Mouse (Mus musculus) heart, adult 9 months (tissue): ENCODE measurements around the gene Gak.

Source experiments
- DNase-seq, 2 experiments: peaks; one replicate each; pipeline ENCODE4 v3.0.0; 2022; ENCODE audit warnings: low spot score in 2 of 2

Gak gene

DNA sequence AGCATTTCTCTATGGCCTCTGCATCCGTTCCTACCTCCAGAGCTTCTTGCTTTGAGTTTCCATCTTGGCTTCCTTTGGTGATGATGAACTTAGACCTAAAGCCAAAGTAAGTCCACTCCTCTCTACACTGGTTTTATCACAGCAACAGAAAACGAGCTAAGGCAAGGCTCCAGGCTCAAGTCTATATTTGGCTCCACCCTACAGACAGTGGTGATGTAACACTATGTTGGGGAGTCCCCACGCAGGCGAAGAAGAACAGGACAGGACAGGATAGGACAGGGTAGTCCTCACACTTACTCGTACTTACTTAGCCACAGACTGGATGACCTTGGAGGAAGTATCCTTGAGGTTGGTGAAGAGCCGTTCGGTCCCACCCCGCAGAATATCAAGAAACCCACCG is 27.0 kb downstream of the Gak start:
- DNase-seq, result no peak

- DNase-seq, result no peak
Measured at GRCm38 (mm10) chr5:108599923-108600322, 29.6 kb downstream of the Gak start.

GRCm38 (mm10) chr5:108581361-108581891 is 48.1 kb downstream of the Gak start:
- no peak for DNase-seq

- no peak for DNase-seq
Measured at GRCm38 (mm10) chr5:108573054-108573453, 56.5 kb downstream of the Gak start.

DNA sequence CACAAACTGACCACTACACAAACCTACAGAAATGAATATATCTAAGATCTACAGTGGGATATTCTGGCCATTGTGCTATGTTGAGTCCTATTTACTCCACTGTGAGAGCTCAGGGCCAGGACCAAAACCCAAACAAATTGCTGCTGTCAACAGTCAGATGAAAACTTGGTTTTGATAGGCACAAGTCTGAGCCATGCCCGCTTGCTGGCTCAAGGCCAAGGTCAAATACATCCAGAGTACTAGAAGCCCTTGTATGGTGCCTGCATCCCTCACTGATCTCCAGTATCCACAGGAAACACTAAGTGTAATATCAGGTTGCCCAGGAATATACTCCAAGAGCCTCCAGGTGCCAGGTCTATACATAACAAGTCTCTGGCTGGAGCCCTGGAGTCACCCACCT is 58.6 kb downstream of the Gak start:
- no peak for DNase-seq

DNA sequence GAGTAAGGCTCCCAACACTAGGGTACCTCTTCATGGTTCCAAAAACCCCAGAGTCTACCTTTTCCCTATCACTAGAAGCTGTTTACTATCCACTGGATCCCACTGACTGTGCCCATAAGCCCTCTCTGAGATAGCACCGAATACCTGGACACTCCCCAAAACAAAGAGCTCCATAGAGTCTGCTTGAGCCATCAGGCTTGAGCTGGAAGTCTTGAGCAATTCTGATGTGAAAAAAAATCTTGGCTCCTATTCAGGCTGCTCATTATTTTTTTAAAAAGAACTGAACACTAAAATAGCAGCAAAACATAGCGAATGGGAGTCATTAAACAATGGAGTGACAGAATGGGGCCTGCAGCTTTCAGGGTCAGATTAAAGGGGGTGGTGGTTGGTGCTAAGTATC is 62.5 kb downstream of the Gak start:
- no peak for DNase-seq

DNA sequence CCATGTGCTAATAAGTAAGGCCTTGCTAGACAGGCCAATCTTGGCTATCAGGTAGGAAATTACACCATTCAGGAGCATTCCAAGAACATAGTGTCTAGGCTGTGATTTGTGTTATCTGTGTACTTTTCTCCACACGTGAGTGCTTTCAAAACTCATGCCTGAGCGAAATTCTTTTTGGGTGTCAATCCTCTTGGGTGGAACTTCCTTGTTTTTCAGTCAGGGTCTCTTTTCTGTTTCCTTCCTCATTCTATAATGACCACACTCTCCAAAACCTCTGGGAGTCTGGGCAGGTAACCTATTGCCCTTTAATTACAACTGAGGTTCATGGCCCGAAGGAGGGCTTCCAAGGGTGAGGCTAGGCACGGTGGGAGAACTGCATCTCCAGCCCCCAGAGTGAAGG is 63.0 kb downstream of the Gak start:
- no peak for DNase-seq

- no peak for DNase-seq
Measured at GRCm38 (mm10) chr5:108565381-108565780, 64.2 kb downstream of the Gak start.

DNA sequence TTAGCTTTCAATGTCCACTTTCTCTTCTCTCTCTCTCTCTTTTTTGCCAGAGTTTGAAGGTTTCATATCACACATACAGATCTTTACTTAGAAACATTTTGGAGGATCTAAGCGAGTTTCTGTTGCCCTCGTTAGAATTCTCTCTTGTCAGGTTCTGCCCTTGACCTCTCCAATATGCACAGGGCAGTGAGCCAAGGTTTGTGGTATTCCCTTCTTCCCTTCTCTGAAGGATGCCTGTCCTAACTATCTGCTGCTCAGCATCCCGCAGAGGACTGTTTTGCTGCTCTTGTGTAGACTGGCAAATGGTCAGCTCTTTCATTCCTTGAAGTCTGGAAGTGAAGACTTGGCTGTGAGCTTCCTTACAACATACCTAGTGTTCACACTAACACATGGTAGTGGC is 65.2 kb downstream of the Gak start:
- no peak for DNase-seq

DNA sequence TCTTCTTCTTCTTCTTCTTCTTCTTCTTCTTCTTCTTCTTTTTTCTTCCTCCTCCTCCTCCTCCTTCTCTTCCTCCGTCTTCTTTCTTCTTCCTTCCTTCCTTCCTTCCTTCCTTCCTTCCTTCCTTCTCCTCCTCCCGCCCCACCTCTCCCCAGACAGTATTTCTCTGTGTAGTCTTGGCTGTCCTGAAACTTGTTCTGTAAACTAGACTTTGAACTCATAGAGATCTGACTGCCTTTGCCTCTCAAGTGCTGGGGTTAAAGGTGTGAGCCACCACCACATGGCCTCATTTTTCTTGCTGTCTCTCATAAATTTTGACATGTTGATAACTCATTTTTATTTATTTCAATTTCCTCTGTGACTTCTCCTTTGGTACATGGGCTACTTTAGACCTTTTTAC is 67.1 kb downstream of the Gak start:
- DNase-seq, result no peak

DNA sequence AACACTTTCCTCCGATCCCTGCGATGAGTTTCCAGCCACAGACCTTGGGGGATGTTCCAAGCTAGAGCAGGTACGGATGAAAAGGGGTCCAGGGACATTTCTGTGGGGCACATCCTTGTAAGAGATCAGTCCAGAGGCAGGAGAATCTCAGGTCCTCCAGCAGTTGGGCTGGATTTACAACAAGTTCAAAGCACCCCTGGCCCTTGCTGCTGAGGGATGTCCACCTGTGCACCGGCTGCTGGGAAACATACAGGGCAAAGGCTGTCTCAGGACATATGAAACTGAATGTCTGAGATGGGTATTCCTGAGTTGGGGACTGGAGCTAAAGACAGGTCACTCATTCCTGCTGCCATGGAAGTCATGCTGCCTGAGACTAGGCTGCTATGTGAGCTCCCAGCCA is 72.6 kb downstream of the Gak start:
- no peak for DNase-seq

- DNase-seq, result no peak
Measured at GRCm38 (mm10) chr5:108554041-108554440, 75.5 kb downstream of the Gak start.

DNA sequence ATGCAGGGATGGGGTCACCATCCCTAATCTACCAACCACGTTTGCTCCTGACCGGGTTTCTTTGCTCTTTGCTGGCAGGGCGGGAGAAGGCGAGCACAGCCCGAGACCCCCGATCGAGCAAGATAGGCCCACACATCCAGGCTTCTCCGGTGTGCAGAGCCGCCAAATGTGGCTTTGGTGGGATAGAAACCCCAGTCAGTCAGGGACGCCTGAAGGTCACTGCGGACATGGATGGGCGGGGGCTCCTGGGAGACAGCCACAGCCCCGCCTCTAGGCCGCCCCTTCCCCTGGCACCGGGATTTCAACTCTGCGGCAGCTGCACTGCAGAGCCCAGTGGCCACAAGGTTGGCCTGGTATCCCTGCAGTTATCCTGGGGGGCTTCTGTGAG is 79.4 kb downstream of the Gak start:
- DNase-seq, result no peak

DNA sequence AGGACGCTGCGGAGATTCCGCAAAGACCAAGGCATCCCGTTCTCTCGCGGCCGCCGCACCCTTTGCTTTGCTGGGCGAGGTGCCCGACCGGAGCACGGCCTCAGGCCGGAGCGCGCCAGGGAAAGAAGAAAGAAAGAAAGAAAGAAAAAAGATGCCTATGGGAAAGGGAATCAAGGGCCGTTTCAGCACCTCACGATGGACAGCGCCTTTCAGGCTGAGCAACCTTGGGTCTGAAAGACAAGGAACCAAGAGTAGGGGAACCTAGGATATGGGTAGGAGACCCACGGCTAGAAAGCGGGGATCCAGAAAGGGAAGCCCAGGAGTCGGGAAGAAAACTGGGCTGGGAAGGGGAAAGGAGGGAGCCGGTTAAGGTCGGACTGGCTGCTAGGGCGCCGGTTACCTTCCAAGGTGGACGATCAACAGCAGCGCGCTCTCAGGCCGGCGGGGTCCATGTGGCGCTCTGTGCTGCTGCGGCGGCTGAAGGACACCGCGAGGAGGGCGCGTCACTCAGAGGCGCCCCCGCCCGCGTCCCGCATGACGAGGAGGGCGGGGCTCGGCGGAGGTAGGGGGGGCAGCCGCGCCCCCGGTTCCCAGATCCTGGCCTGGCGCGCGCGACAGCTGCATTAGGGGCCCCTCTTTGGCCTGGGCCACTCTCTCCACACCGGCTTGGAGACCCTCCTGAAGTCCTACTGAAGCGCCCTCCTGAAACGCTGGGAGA is 79.9 kb downstream of the Gak start, which contains the start of gene Cplx1:
TSS of gene Cplx1 (minus strand) at position 536 of the 718 bp plus-strand sequence.
- no peak for DNase-seq

DNA sequence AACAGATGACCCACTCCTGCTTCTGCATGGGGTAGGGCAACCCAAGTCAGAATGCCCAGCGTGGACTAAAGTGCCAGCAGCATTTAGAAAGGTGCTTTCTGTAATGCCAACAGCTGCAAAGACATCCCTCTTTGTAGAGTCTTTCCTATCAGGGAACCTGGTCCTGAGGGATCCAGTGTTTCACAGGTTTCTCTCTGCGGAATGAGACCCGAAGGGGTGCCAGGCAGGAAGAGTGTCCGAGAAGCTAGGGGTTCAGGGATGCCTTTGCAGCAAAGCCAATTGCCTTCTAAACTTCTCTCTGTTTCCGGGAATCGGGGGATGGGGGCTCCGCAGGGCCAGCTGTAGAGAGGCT is 80.4 kb downstream of the Gak start:
- DNase-seq, result no peak

DNA sequence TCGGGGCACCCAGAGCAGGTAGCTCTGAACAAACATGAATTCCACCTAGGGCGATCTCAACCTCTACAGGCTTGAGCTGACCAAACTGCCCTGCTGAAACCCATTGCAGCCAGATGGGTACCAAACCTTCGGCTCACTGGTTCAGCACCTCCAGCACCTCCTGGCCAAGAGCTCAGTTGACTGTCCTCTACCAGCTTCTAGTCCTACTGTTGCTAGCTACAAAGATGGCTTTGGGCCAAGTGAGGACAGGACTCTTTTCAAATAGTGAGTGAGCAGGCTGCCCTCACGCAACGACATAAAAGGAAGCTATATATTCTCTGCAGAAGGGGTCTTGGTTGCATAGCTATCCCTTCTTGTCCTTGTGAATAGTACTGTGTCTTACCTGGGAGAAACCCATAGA is 81.9 kb downstream of the Gak start:
- no peak for DNase-seq

DNA sequence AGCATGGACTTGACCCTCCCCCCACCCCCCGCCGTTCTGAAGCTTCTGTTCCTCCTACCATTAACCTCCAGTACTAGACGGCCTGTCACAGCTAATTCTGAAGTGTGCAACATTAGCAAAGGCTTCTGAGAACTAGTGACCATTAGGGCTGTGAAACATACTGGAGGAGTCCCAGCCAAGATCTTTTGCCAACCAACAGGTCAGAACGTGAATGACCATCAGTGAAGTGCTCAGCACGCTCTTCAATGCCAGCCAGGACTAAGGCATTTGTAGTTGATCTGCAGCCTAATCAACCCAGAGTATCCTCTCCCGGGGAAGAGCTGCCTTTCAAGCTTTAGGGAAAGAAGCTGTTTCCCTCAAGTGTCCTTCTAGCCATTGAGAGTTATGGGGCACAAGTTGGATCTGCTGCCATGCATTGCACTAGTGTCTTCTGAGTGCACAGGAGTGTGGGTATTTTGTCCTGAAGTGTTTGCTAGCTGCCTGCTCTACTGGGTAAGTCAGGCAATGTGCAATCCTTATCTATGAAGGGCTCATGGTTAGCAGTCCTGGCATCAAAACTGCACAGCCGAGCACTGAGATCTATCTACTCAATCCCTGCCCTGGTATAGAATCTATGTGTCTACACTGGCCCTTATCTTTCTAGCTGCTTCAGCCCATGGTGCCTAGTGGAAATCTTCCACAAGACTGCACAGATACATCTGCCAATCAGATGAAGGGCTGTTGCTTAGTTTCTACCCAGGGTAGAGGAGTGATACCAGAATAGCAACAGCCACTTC is 85.9 kb downstream of the Gak start:
- no peak for DNase-seq

DNA sequence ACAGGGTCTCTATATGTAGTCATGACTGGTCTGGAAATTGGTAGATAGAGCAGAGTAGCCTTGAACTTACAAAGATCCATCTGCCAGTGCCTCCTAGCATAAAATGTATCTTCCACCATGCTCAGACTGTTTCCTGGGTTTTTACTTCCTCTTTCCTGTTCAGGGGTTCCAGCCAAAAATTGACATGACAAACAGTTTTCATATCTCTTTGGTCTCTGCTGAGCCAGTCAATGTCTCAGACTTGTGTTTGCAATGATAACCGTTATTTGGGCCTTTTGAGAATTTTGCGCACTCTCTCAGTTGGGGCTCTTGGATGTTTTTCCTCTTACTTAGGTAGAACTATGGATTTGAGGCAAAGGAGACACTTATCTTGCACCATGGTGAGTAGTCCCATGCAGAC is 95.4 kb downstream of the Gak start:
- DNase-seq, result no peak

DNA sequence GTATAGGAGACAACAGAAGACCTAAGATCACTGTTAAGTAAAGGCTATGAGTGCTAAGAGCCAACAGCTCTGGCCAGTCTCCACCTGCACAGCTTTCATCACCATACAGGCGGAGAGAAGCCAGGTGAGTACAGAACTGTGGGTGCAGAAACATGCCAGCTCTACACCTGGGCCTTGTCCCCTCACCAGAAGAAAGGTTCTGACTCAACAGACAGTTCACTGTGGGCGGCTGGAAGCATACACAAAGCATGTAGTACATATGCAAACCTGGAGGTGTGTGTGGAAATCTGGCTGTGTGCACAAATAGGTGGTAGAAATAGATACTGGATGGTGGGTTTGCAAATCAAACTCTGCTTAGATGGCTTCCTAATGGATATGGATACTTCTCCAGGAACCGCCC is 107.0 kb downstream of the Gak start:
- no peak for DNase-seq

DNA sequence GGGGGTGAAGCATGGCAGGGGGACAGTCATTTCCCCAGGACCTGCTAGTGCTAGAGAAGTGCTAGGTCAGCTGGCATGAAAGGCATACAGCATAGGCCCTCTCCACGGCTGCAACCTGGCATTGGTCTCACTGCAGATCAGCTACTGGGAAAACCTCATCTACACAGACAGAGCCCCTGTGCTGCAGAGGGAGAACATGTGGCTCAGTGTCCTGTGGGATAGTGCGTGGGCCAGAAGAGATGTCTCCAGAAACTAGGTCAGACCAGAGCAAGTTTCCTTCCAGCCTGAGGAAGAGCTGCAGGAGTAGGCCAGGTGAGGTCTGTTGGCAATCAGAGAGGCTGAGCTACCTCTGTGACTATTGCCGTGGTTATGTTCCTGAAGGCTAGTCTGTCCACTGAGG is 107.7 kb downstream of the Gak start:
- no peak for DNase-seq

DNA sequence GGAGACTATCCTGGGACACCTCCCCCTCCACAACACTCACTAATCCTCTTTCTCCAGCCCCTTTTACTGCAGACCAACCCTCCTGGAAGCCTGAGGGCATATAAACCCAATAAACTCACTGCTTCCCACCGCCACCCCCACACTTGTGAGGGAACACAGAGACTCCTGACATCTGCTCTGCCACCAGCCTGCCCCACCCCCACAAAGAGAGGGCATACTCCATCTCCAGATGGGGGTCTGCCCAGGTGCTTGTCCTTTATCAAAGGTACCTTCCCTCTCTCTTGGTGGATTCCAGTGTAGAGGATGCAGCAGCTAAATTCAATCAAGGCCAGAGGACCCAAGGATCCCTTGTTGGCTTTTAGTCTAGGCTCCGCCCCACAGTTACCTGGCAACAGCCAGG is 108.5 kb downstream of the Gak start:
- no peak for DNase-seq

DNA sequence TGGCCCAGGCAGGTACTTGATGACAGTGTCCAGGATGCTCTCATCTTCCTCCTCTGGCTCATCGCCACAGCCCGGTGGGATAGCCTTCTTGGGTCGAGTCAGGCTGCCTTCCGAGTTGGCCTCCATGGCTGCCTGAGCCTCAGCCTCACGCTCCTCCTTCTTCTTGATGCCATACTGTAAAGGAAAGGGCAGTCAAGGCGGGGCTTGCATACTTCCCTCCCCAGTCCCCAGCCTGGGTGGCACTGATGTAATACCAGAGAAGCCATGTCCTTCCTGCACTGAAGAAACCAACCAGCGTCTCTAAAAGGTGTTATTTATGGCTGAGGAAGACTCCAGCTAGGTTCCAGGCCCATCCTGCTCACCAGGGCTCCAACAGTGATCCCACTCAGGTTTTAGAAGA is 109.4 kb downstream of the Gak start:
- no peak for DNase-seq
